Mouse (Mus musculus): Measurements from ENCODE around the gene Lrrn4cl.

- TF ChIP-seq CTCF (IDR thresholded peaks at IDR 0.05; ENCODE audit: low read depth) (no peak), EP300 (optimal IDR thresholded peaks at IDR 0.05) (peak; percentile 59)
Observed at GRCm38 (mm10) chr19:8818801-8819595, 31.6 kb upstream of the Lrrn4cl start, which contains the start of gene Ttc9c.
